Mouse (Mus musculus) liver, embryonic 14.5 days (tissue): ENCODE results near the gene Zfp385b.

Experiments
- CTCF ChIP-seq: IDR thresholded peaks from 2 replicates; pipeline ENCODE4 v1.5.1; 2016; ENCODE audit warnings: antibody characterized with exemption, low read depth, control low read depth
- EP300 ChIP-seq: IDR thresholded peaks from 2 replicates; pipeline ENCODE4 v1.6.1; 2016; ENCODE audit warnings: antibody characterized with exemption, low read depth

DNA sequence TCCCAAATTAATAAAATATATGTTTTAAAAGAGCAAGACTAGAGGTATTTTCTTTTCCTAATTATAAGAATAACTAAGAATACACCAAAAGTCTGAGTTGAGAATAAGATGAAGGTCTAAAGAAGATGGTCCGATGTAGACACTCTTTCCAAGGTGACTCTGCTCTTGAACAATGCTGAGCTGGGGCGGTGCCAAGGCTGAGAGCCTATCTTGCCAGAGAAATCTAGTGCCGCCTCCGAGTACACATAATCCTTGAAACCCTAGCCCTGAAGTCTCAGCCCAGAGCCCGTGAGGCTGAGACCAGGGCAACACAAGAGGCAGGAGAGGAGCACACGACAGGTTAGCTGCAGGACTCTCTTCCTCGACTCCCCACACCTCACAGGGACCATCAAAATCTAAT is 323.4 kb downstream of the Zfp385b start:
- TF ChIP-seq CTCF (no peak), EP300 (no peak)
